In genomic region chr9:67617341-67618217, GRCm38 (mm10) we compare ENCODE assay signal across 10 mouse cellular contexts. TPM values are rescaled to one million over a fixed set of nuclear protein-coding genes. Genes with fewer than 3 reads are reported as not detected.
DNase-seq lines count a peak whose midpoint lies in the region; ATAC-seq and TF ChIP-seq lines count a peak whose summit lies in the region.
"Had no signal": no experiment of that assay in that cellular context is flagged by ENCODE, and none has a peak within 500 bp of the region (broad histone marks: within the 10 kb centered on the region; RNA-seq: fewer than 3 reads in every experiment).

No protein-coding gene starts in this region.

- H3K27ac ChIP-seq in kidney, embryonic 16.5 days (ENCODE audit: low read length): peak overlapping the region; percentile 32; the same call in 1 of the 2 replicates

- WGBS in kidney, embryonic 16.5 days: 48% methylated on average over 14 of the region's 14 CpGs

- TF ChIP-seq CTCF in E14TG2a.4 (conservative IDR thresholded peaks at IDR 0.05; ENCODE audit: low read length): no peak

- H3K4me3 ChIP-seq in E14TG2a.4 (replicated peaks; ENCODE audit: low read length): peak overlapping the region; percentile 35; the same call in 1 of the 2 replicates
- no peak overlapping the region for H3K4me3 ChIP-seq in kidney, embryonic 16.5 days (ENCODE audit: low read length)
- H3K4me3 ChIP-seq: megakaryocyte, embryonic 14.5 days had no signal

- 0 out of 2 replicates have a peak overlapping the region, but pooled peaks have one; percentile 2 for H3K4me2 ChIP-seq in kidney, embryonic 16.5 days (replicated peaks; ENCODE audit: low read depth, low read length)

- intact Hi-C loops in left cerebral cortex, postnatal 10 days (cut with DNase I): no loop called here

- H3K36me3 ChIP-seq in E14TG2a.4 (ENCODE audit: insufficient read depth, low read length): no peaks in the 10 kb centered on the region
- no peaks in the 10 kb centered on the region for H3K36me3 ChIP-seq in kidney, embryonic 16.5 days (ENCODE audit: insufficient read depth, low read length)

- no peaks in the 10 kb centered on the region for H3K9me3 ChIP-seq in E14TG2a.4 (ENCODE audit: low read length)
- no peaks in the 10 kb centered on the region for H3K9me3 ChIP-seq in kidney, embryonic 16.5 days (ENCODE audit: low read length)

- no peaks in the 10 kb centered on the region for H3K27me3 ChIP-seq in E14TG2a.4 (ENCODE audit: insufficient read depth, low read length)
- no peaks in the 10 kb centered on the region for H3K27me3 ChIP-seq in kidney, embryonic 16.5 days (ENCODE audit: insufficient read depth, low read length)
- H3K27me3 ChIP-seq: megakaryocyte, embryonic 14.5 days had no signal

- DNase-seq in Muller cell, postnatal 12 days (ENCODE audit: inconsistent ontology term): peak; percentile 41
- DNase-seq in embryo, embryonic 11.5 days (ENCODE audit: low read depth, low spot score): peak; percentile 36
- DNase-seq in urinary bladder, adult 2 months (ENCODE audit: low spot score): no peak
- no peak for DNase-seq in frontal cortex, postnatal 10 days (ENCODE audit: low spot score in 2 of 2)
- DNase-seq in left cerebral cortex, postnatal 10 days (ENCODE audit: extremely low spot score in 1 of 2, low spot score in 2 of 2): no peak
- DNase-seq in left cerebral cortex, adult 11 months (ENCODE audit: low spot score): no peak

- H3K9ac ChIP-seq in kidney, embryonic 16.5 days (replicated peaks; ENCODE audit: low read length): no peak overlapping the region

- peaks cover 70% of the 10 kb centered on the region for H3K4me1 ChIP-seq in E14TG2a.4 (replicated peaks; ENCODE audit: low read depth, low read length)
- peaks cover 15% of the 10 kb centered on the region for H3K4me1 ChIP-seq in kidney, embryonic 16.5 days (ENCODE audit: insufficient read depth, low read length)
- H3K4me1 ChIP-seq: megakaryocyte, embryonic 14.5 days had no signal

- ATAC-seq in kidney, embryonic 16.5 days (ENCODE audit: low FRiP score, low TSS enrichment): no peak
- ATAC-seq: intestine, embryonic 16.5 days had no signal

RNA-seq across cellular contexts. Expression of gene Tln2, which starts 58.1 kb away (rescaled TPM):
- polyA plus RNA-seq in kidney, embryonic 16.5 days (2015; fragmentation: Nextera tagmentation; extraction: Ambion mirVana): 18.9 and 19.1 TPM in 2 replicates
- 5.6 and 7.4 TPM in 2 replicates for polyA plus RNA-seq in urinary bladder, adult 2 months (2012; rRNA removed)
- 100 to 1,000 TPM; 121 to 123 TPM for total RNA-seq in left cerebral cortex, postnatal 10 days (2021)

Comparison
In these comparisons a context has a peak if more than half of its experiments do, and no peak if none do; other contexts are left out.
1. DNase-seq: peak in Muller cell, postnatal 12 days (single experiment) and embryo, embryonic 11.5 days (single experiment); none in urinary bladder, adult 2 months (single experiment), frontal cortex, postnatal 10 days (0 of 2), left cerebral cortex, postnatal 10 days (0 of 2) and left cerebral cortex, adult 11 months (single experiment).